Mouse (Mus musculus) adrenal gland, adult 10 weeks (tissue): Measurements from ENCODE around the gene Svep1. TPM values are rescaled to one million over a fixed set of nuclear protein-coding genes. Genes with fewer than 3 reads are reported as not detected.

Source experiments
- polyA plus RNA-seq: library from polyadenylated mRNA; stranded (reverse); fragments of 350-450 nt; fragmentation: Illumina TruSeq; extraction: RNeasy Lipid Tissue Mini Kit (QIAGEN cat#74804); gene quantifications from one replicate; pipeline ENCODE4 v1.2.3, GENCODE M21; 2014; ENCODE audit warnings: low read depth, low replicate concordance

Gene Svep1
- 1.9 TPM for polyA plus RNA-seq

DNA sequence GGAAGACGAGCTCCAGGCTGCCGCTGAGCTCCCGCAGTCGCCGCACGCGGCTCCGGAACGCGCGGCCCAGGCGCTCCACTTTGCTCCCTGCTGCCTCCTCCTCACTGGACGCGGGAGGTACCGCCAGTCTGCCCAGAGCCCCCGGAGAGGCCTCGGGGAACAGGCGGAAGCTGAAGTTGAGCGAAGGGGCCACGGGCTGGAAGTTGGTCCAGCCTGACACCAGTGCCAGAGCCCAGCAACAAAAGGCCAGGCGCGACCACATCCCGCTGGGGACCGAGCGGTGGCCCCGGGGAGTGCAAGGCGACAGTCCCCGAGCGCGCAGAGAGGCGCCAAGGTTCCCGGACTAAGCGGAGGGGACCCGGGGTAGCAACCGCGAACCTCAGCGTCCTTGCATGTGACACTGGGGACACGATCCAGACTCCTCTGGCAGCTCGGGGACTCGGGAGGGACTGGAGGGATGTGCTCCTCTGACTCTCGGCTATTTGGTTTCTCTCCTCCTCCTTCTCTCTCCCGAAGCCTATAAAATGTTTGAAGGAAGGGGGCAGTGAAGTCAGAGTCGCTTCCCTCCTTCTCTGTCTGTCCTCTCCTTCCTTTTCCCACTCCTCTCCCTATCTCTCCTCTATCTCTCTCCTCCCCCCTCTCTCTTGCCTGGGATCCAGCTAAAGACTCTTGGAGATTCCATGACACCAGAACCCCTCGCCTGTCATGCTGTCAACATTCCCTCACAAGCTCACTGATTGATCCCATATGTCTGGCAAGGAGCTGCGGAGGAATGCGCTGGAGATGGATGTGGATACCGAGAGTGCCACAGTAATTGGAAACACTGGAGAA lies at the start of gene Svep1:
Svep1 (minus strand) TSS at position 745 of the 831 bp plus-strand sequence.

DNA sequence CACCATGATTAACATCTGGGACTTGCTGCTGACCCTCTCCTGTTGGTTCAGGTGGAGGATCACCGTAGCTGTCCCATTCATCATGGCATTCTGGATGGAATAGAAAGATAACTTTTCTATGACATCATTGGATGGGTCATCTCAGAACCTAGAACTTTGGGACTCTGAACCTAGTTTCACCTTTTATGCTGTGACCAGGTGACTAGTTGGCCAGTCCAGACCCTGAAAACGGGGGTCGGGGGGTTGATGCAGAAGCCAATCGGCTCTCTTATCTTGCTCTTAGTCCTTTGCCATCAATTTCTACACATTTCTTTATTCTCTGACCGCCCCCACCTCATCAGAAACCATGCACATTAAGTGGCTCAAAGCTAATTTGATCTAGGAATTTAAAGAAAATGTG lies 197.6 kb downstream of the Svep1 start, which contains the start of gene Txndc8:
Txndc8 (minus strand) TSS at position 101 of the 400 bp plus-strand sequence.

Other genes starting within 250 kb of the Svep1 start
- not detected for gene Txndc8, start 197.7 kb downstream of the Svep1 start, polyA plus RNA-seq
- gene Musk, start 79.1 kb upstream of the Svep1 start, polyA plus RNA-seq, result not detected